Mouse (Mus musculus): Measurements from ENCODE around the gene Riiad1.

GRCm38 (mm10) chr3:94449377-94449776 lies 30.8 kb downstream of the Riiad1 start:
- TF ChIP-seq CTCF (IDR thresholded peaks at IDR 0.05; ENCODE audit: low read depth, low read length) (no peak), POLR2A (IDR thresholded peaks at IDR 0.05; ENCODE audit: extremely low read depth, insufficient read depth, low read length) (no peak)

All from liver, adult 2 months (tissue).